9 mouse cellular contexts compared by ENCODE assay signal in the genomic region with DNA sequence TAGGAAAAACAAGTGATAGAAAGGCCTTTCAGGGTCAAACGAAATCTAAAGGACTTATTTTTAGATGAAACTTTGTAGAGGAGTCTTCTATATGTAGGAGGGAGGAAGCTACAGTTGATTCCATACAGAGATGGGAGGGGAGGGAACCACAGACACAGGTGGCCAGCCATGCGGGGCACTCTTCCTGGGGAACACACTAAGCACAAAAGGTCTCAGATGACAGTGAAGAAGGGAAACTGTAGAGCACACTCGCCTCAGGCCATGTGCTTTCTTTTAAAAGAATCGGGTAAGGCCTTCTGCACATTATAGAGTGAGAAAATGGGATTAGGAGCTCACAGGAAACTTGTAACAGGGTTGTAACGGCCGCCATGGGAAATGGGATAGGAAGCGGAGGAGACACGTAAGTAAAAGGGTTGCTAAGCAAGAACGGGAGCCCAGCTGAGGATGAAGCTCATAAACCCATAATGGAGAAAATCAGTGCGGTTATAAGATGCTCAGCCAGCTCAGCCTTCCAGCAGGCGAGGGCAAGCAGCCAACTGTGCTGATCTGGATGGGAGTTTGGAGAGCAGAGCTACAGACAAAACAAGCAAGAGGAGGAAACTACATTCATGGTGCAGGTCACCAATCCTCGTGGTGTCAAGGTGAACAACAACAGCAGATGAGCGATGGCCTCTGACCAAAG.
A peak's percentile ranks its signal among the peaks of the same experiment; 100 is the strongest.
DNase-seq lines count a peak whose midpoint lies in the region; ATAC-seq and TF ChIP-seq lines count a peak whose summit lies in the region.
"Had no signal": no experiment of that assay in that cellular context is flagged by ENCODE, and none has a peak within 500 bp of the region (broad histone marks: within the 10 kb centered on the region; RNA-seq: fewer than 3 reads in every experiment).

No protein-coding gene starts in this region.

- H3K27me3 ChIP-seq in embryonic facial prominence, embryonic 14.5 days (replicated peaks; ENCODE audit: control insufficient read depth, insufficient read depth, low read length): no peaks in the 10 kb centered on the region
- no peaks in the 10 kb centered on the region for H3K27me3 ChIP-seq in embryonic facial prominence, embryonic 10.5 days (replicated peaks; ENCODE audit: low read depth, poor library complexity, severe bottlenecking)
- H3K27me3 ChIP-seq in midbrain, embryonic 14.5 days (ENCODE audit: control insufficient read depth, insufficient read depth, low read length): no peaks in the 10 kb centered on the region
- H3K27me3 ChIP-seq in midbrain, embryonic 10.5 days (ENCODE audit: low read depth, poor library complexity, severe bottlenecking): no peaks in the 10 kb centered on the region
- no peaks in the 10 kb centered on the region for H3K27me3 ChIP-seq in neural tube, embryonic 15.5 days (replicated peaks)
- H3K27me3 ChIP-seq in thymus, adult 2 months (ENCODE audit: control insufficient read depth, insufficient read depth, low read length): no peaks in the 10 kb centered on the region
- H3K27me3 ChIP-seq: heart, embryonic 15.5 days had no signal

- TF ChIP-seq CTCF in thymus, adult 2 months (IDR thresholded peaks at IDR 0.05; ENCODE audit: borderline replicate concordance, control insufficient read depth, extremely low read depth, insufficient read depth, low read length, poor library complexity): no peak

- H3K36me3 ChIP-seq in embryonic facial prominence, embryonic 14.5 days (ENCODE audit: control insufficient read depth, insufficient read depth, low read length): no peaks in the 10 kb centered on the region
- H3K36me3 ChIP-seq in embryonic facial prominence, embryonic 10.5 days (replicated peaks): no peaks in the 10 kb centered on the region
- no peaks in the 10 kb centered on the region for H3K36me3 ChIP-seq in midbrain, embryonic 14.5 days (ENCODE audit: control insufficient read depth, insufficient read depth, low read length)
- H3K36me3 ChIP-seq in midbrain, embryonic 10.5 days: no peaks in the 10 kb centered on the region
- no peaks in the 10 kb centered on the region for H3K36me3 ChIP-seq in neural tube, embryonic 15.5 days
- no peaks in the 10 kb centered on the region for H3K36me3 ChIP-seq in thymus, adult 2 months (ENCODE audit: control insufficient read depth, insufficient read depth, low read length)
- H3K36me3 ChIP-seq: heart, embryonic 15.5 days had no signal

- 43% methylated on average over 13 of the region's 13 CpGs for WGBS in embryonic facial prominence, embryonic 14.5 days
- WGBS in embryonic facial prominence, embryonic 10.5 days: 64% methylated on average over 13 of the region's 13 CpGs
- 29% methylated on average over 13 of the region's 13 CpGs for WGBS in midbrain, embryonic 14.5 days
- WGBS in midbrain, embryonic 10.5 days: 70% methylated on average over 13 of the region's 13 CpGs
- 31% methylated on average over 13 of the region's 13 CpGs for WGBS in neural tube, embryonic 15.5 days
- whole genome bisulfite sequencing in thymus, adult 2 months: 76% methylated on average over 13 of the region's 13 CpGs

- no peak overlapping the region for H3K4me2 ChIP-seq in embryonic facial prominence, embryonic 14.5 days (ENCODE audit: low read depth, low read length)
- no peak overlapping the region for H3K4me2 ChIP-seq in midbrain, embryonic 14.5 days (ENCODE audit: low read length)
- H3K4me2 ChIP-seq in neural tube, embryonic 15.5 days: no peak overlapping the region
- H3K4me2 ChIP-seq: heart, embryonic 15.5 days had no signal

- H3K4me1 ChIP-seq in embryonic facial prominence, embryonic 14.5 days (ENCODE audit: control insufficient read depth, insufficient read depth, low read length): peaks cover 11% of the 10 kb centered on the region
- H3K4me1 ChIP-seq in embryonic facial prominence, embryonic 10.5 days: no peaks in the 10 kb centered on the region
- H3K4me1 ChIP-seq in midbrain, embryonic 14.5 days (ENCODE audit: control insufficient read depth, insufficient read depth, low read length): peaks cover 9% of the 10 kb centered on the region; the same call in 1 of the 2 replicates
- H3K4me1 ChIP-seq in midbrain, embryonic 10.5 days: peaks cover 6% of the 10 kb centered on the region; the same call in 1 of the 2 replicates
- peaks cover 19% of the 10 kb centered on the region for H3K4me1 ChIP-seq in neural tube, embryonic 15.5 days
- no peaks in the 10 kb centered on the region for H3K4me1 ChIP-seq in thymus, adult 2 months (replicated peaks; ENCODE audit: control insufficient read depth, insufficient read depth, low read length)
- H3K4me1 ChIP-seq: heart, embryonic 15.5 days had no signal

- peak; percentile 80 for DNase-seq in embryonic facial prominence, embryonic 14.5 days (ENCODE audit: low spot score)
- no peak for DNase-seq in embryonic facial prominence, embryonic 10.5 days (ENCODE audit: low spot score)
- DNase-seq in midbrain, embryonic 14.5 days: peak; percentile 65
- no peak for DNase-seq in midbrain, embryonic 10.5 days (ENCODE audit: low spot score)
- DNase-seq in kidney, postnatal 25 days: peak; percentile 21 to 42
- no peak for DNase-seq in natural killer cell, adult 2 months (ENCODE audit: low spot score in 2 of 2)
- DNase-seq in thymus, adult 2 months: no peak

- H3K27ac ChIP-seq in embryonic facial prominence, embryonic 14.5 days (replicated peaks; ENCODE audit: low read depth, low read length): 0 out of 2 replicates have a peak overlapping the region, but pooled peaks have one; percentile 28
- no peak overlapping the region for H3K27ac ChIP-seq in embryonic facial prominence, embryonic 10.5 days (replicated peaks)
- peak overlapping the region; percentile 26; the same call in 1 of the 2 replicates for H3K27ac ChIP-seq in midbrain, embryonic 14.5 days (replicated peaks; ENCODE audit: low read depth, low read length)
- H3K27ac ChIP-seq in midbrain, embryonic 10.5 days (replicated peaks): no peak overlapping the region
- peak overlapping the region; percentile 67 for H3K27ac ChIP-seq in neural tube, embryonic 15.5 days (replicated peaks)
- H3K27ac ChIP-seq in thymus, adult 2 months (ENCODE audit: control insufficient read depth, insufficient read depth, low read length): no peak overlapping the region
- H3K27ac ChIP-seq: heart, embryonic 15.5 days had no signal

- peak; percentile 33; the same call in 1 of the 2 replicates for ATAC-seq in embryonic facial prominence, embryonic 14.5 days (ENCODE audit: low read depth)
- no peak for ATAC-seq in midbrain, embryonic 14.5 days (ENCODE audit: low FRiP score, low TSS enrichment)
- peak; percentile 80 for ATAC-seq in neural tube, embryonic 15.5 days (ENCODE audit: low FRiP score)

- TF ChIP-seq POLR2A in thymus, adult 2 months (IDR thresholded peaks at IDR 0.05; ENCODE audit: control insufficient read depth, extremely low read depth, insufficient read depth, low read length, poor library complexity): no peak

- no peak overlapping the region for H3K9ac ChIP-seq in embryonic facial prominence, embryonic 14.5 days (ENCODE audit: low read depth, low read length)
- H3K9ac ChIP-seq in midbrain, embryonic 14.5 days (replicated peaks; ENCODE audit: low read length): no peak overlapping the region
- H3K9ac ChIP-seq in neural tube, embryonic 15.5 days (replicated peaks): no peak overlapping the region
- H3K9ac ChIP-seq: heart, embryonic 15.5 days had no signal

- H3K4me3 ChIP-seq in embryonic facial prominence, embryonic 14.5 days (ENCODE audit: low read depth, low read length): no peak overlapping the region
- no peak overlapping the region for H3K4me3 ChIP-seq in embryonic facial prominence, embryonic 10.5 days
- no peak overlapping the region for H3K4me3 ChIP-seq in midbrain, embryonic 14.5 days (replicated peaks; ENCODE audit: low read depth, low read length)
- no peak overlapping the region for H3K4me3 ChIP-seq in midbrain, embryonic 10.5 days
- no peak overlapping the region for H3K4me3 ChIP-seq in neural tube, embryonic 15.5 days (replicated peaks)
- H3K4me3 ChIP-seq in thymus, adult 2 months (ENCODE audit: control insufficient read depth, insufficient read depth, low read length): no peak overlapping the region
- H3K4me3 ChIP-seq: heart, embryonic 15.5 days had no signal

- no peaks in the 10 kb centered on the region for H3K9me3 ChIP-seq in embryonic facial prominence, embryonic 14.5 days (ENCODE audit: control insufficient read depth, low read length)
- no peaks in the 10 kb centered on the region for H3K9me3 ChIP-seq in embryonic facial prominence, embryonic 10.5 days
- H3K9me3 ChIP-seq in midbrain, embryonic 14.5 days (ENCODE audit: control insufficient read depth, low read length): no peaks in the 10 kb centered on the region
- no peaks in the 10 kb centered on the region for H3K9me3 ChIP-seq in midbrain, embryonic 10.5 days (replicated peaks)
- no peaks in the 10 kb centered on the region for H3K9me3 ChIP-seq in neural tube, embryonic 15.5 days (replicated peaks)
- H3K9me3 ChIP-seq: heart, embryonic 15.5 days had no signal

Comparison
In these comparisons a context has a peak if more than half of its experiments do, and no peak if none do; other contexts are left out.
1. DNase-seq: peak in embryonic facial prominence, embryonic 14.5 days (single experiment), midbrain, embryonic 14.5 days (single experiment) and kidney, postnatal 25 days (2 of 2); none in embryonic facial prominence, embryonic 10.5 days (single experiment), midbrain, embryonic 10.5 days (single experiment), natural killer cell, adult 2 months (0 of 2) and thymus, adult 2 months (single experiment).
2. H3K27ac ChIP-seq: peak in embryonic facial prominence, embryonic 14.5 days (single experiment), midbrain, embryonic 14.5 days (single experiment) and neural tube, embryonic 15.5 days (single experiment); none in embryonic facial prominence, embryonic 10.5 days (single experiment), midbrain, embryonic 10.5 days (single experiment) and thymus, adult 2 months (single experiment).